In genomic region chr7:58842818-58843217, GRCm38 (mm10) we compare ENCODE assay signal across 10 mouse cellular contexts.
DNase-seq lines count a peak whose midpoint lies in the region; ATAC-seq and TF ChIP-seq lines count a peak whose summit lies in the region.
"Had no signal": no experiment of that assay in that cellular context is flagged by ENCODE, and none has a peak within 500 bp of the region (broad histone marks: within the 10 kb centered on the region; RNA-seq: fewer than 3 reads in every experiment).

No protein-coding gene starts in this region.

- TF ChIP-seq POLR2A in brain, embryonic 14.5 days (IDR thresholded peaks at IDR 0.05; ENCODE audit: borderline replicate concordance, extremely low read depth, insufficient read depth, insufficient read length, poor library complexity, severe bottlenecking): no peak
- TF ChIP-seq POLR2A in limb, embryonic 14.5 days (IDR thresholded peaks at IDR 0.05; ENCODE audit: borderline replicate concordance, extremely low read depth, insufficient read depth, insufficient read length): no peak

- no peak overlapping the region for H3K9ac ChIP-seq in forebrain, embryonic 16.5 days (replicated peaks; ENCODE audit: low read depth, low read length)
- no peak overlapping the region for H3K9ac ChIP-seq in limb, embryonic 14.5 days (ENCODE audit: low read depth, low read length, severe bottlenecking)
- H3K9ac ChIP-seq in liver, embryonic 11.5 days (ENCODE audit: low read depth, low read length): no peak overlapping the region
- H3K9ac ChIP-seq: embryonic facial prominence, embryonic 13.5 days had no signal

- WGBS in forebrain, embryonic 16.5 days: 19% methylated on average over 3 of the region's 3 CpGs
- WGBS in limb, embryonic 14.5 days: 10% methylated on average over 3 of the region's 3 CpGs
- 41% methylated on average over 3 of the region's 3 CpGs for WGBS in liver, embryonic 11.5 days

- no peaks in the 10 kb centered on the region for H3K27me3 ChIP-seq in forebrain, embryonic 16.5 days (replicated peaks; ENCODE audit: control insufficient read depth, insufficient read depth, low read length)
- H3K27me3 ChIP-seq in limb, embryonic 14.5 days (ENCODE audit: control insufficient read depth, insufficient read depth, low read length): no peaks in the 10 kb centered on the region
- H3K27me3 ChIP-seq in liver, embryonic 11.5 days (replicated peaks; ENCODE audit: control insufficient read depth, insufficient read depth, low read length): no peaks in the 10 kb centered on the region
- H3K27me3 ChIP-seq: CH12.LX; embryonic facial prominence, embryonic 13.5 days had no signal

- H3K4me3 ChIP-seq in forebrain, embryonic 16.5 days (replicated peaks; ENCODE audit: low read length): no peak overlapping the region
- H3K4me3 ChIP-seq in limb, embryonic 14.5 days (replicated peaks; ENCODE audit: low read length): no peak overlapping the region
- H3K4me3 ChIP-seq in liver, embryonic 11.5 days (ENCODE audit: low read depth, low read length): no peak overlapping the region
- H3K4me3 ChIP-seq: embryonic facial prominence, embryonic 13.5 days had no signal

- H3K4me1 ChIP-seq in forebrain, embryonic 16.5 days (replicated peaks; ENCODE audit: control insufficient read depth, insufficient read depth, low read length): peaks cover 20% of the 10 kb centered on the region
- peaks cover 24% of the 10 kb centered on the region for H3K4me1 ChIP-seq in limb, embryonic 14.5 days (ENCODE audit: control insufficient read depth, insufficient read depth, low read length)
- H3K4me1 ChIP-seq in liver, embryonic 11.5 days (replicated peaks; ENCODE audit: control insufficient read depth, insufficient read depth, low read length): no peaks in the 10 kb centered on the region; the same call in none of the 2 replicates

- no peak for ATAC-seq in forebrain, embryonic 16.5 days
- ATAC-seq in limb, embryonic 14.5 days (ENCODE audit: low FRiP score, low read depth): peak; percentile 72; the same call in 1 of the 2 replicates
- no peak for ATAC-seq in inflammation-experienced regulatory T-cells, adult 6 months
- ATAC-seq in liver, embryonic 11.5 days (replicated peaks; ENCODE audit: low FRiP score): no peak

- H3K27ac ChIP-seq in forebrain, embryonic 16.5 days (ENCODE audit: low read length): peak overlapping the region; percentile 91
- H3K27ac ChIP-seq in limb, embryonic 14.5 days (replicated peaks; ENCODE audit: low read depth, low read length): peak overlapping the region; percentile 48; the same call in 1 of the 2 replicates
- H3K27ac ChIP-seq in liver, embryonic 11.5 days (ENCODE audit: low read depth, low read length): no peak overlapping the region
- H3K27ac ChIP-seq: embryonic facial prominence, embryonic 13.5 days had no signal

- H3K4me2 ChIP-seq in forebrain, embryonic 16.5 days (ENCODE audit: low read length): no peak overlapping the region
- H3K4me2 ChIP-seq in limb, embryonic 14.5 days (replicated peaks; ENCODE audit: low read depth, low read length, severe bottlenecking): no peak overlapping the region
- no peak overlapping the region for H3K4me2 ChIP-seq in liver, embryonic 11.5 days
- H3K4me2 ChIP-seq: embryonic facial prominence, embryonic 13.5 days had no signal

- DNase-seq in gastrocnemius, adult 18-20 months (ENCODE audit: low spot score): peak; percentile 38
- no peak for DNase-seq in gastrocnemius, postnatal 25 days
- DNase-seq in brain, embryonic 14.5 days (ENCODE audit: low read depth): peak; percentile 66
- peak; percentile 62 for DNase-seq in limb, embryonic 14.5 days (ENCODE audit: low spot score)
- DNase-seq in kidney, adult 9 months: no peak
- DNase-seq in liver, embryonic 11.5 days (ENCODE audit: low spot score): no peak

- no peak for TF ChIP-seq CTCF in brain, embryonic 14.5 days (IDR thresholded peaks at IDR 0.05; ENCODE audit: borderline replicate concordance, extremely low read depth, insufficient read depth, insufficient read length)

- H3K36me3 ChIP-seq in forebrain, embryonic 16.5 days (ENCODE audit: control insufficient read depth, insufficient read depth): no peaks in the 10 kb centered on the region
- H3K36me3 ChIP-seq in limb, embryonic 14.5 days (ENCODE audit: control insufficient read depth, insufficient read depth, low read length): no peaks in the 10 kb centered on the region
- no peaks in the 10 kb centered on the region for H3K36me3 ChIP-seq in liver, embryonic 11.5 days (ENCODE audit: control insufficient read depth, insufficient read depth, low read length)
- H3K36me3 ChIP-seq: embryonic facial prominence, embryonic 13.5 days had no signal

- no peaks in the 10 kb centered on the region for H3K9me3 ChIP-seq in forebrain, embryonic 16.5 days (ENCODE audit: control insufficient read depth, low read length)
- H3K9me3 ChIP-seq in limb, embryonic 14.5 days (ENCODE audit: control insufficient read depth, low read length): no peaks in the 10 kb centered on the region
- H3K9me3 ChIP-seq in liver, embryonic 11.5 days (ENCODE audit: control insufficient read depth, low read length): no peaks in the 10 kb centered on the region
- H3K9me3 ChIP-seq: embryonic facial prominence, embryonic 13.5 days had no signal

Comparison
In these comparisons a context has a peak if more than half of its experiments do, and no peak if none do; other contexts are left out.
1. DNase-seq: peak in gastrocnemius, adult 18-20 months (single experiment), brain, embryonic 14.5 days (single experiment) and limb, embryonic 14.5 days (single experiment); none in gastrocnemius, postnatal 25 days (single experiment), kidney, adult 9 months (single experiment) and liver, embryonic 11.5 days (single experiment).